In the genomic region with DNA sequence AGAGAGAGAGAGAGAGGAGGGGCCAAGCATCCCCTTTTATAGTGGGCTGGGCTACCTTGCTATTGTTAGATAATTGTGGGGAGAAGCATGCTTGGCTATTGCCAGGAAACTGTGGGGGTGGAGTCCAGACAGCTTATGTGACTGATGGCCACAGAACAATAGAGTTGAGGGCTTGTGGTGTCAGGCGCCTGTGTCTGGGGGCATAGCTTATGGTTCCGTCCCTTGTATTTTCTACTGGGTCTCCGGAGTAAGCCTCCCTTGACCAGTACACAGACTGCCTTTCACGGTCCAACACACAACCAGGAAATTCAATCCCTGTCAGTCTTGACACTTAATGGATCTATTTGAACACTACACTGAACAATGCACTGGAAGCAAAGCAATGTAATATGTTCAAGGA, we compare ENCODE assay signal across 17 mouse cellular contexts.
"Had no signal": no experiment of that assay in that cellular context is flagged by ENCODE, and none has a peak within 500 bp of the region (broad histone marks: within the 10 kb centered on the region; RNA-seq: fewer than 3 reads in every experiment).

No protein-coding gene starts in this region.

- H3K4me2 ChIP-seq: lung, embryonic 15.5 days; midbrain, embryonic 12.5 days; neural tube, embryonic 12.5 days; stomach, embryonic 15.5 days had no signal

- H3K9me3 ChIP-seq: lung, embryonic 15.5 days; midbrain, embryonic 12.5 days; neural tube, embryonic 12.5 days; stomach, embryonic 15.5 days had no signal

- H3K36me3 ChIP-seq: lung, embryonic 15.5 days; midbrain, embryonic 12.5 days; neural tube, embryonic 12.5 days; stomach, embryonic 15.5 days had no signal

- H3K27me3 ChIP-seq: lung, embryonic 15.5 days; megakaryocyte, embryonic 14.5 days; midbrain, embryonic 12.5 days; neural tube, embryonic 12.5 days; stomach, embryonic 15.5 days had no signal

- H3K4me3 ChIP-seq: lung, embryonic 15.5 days; megakaryocyte, embryonic 14.5 days; midbrain, embryonic 12.5 days; neural tube, embryonic 12.5 days; stomach, embryonic 15.5 days had no signal

- DNase-seq: liver, postnatal 0 days; lung, adult 2 months; lung, postnatal 14 days; lung, postnatal 36 days; midbrain, embryonic 14.5 days; right cerebral cortex, postnatal 14 days; thymus, adult 2 months; thymus, postnatal 25 days; thymus, postnatal 4 days had no signal

- H3K27ac ChIP-seq: lung, embryonic 15.5 days; macrophage; midbrain, embryonic 12.5 days; neural tube, embryonic 12.5 days; stomach, embryonic 15.5 days; stomach, postnatal 0 days had no signal

- H3K9ac ChIP-seq: liver, postnatal 0 days; lung, embryonic 15.5 days; midbrain, embryonic 12.5 days; neural tube, embryonic 12.5 days; stomach, embryonic 15.5 days had no signal

- H3K4me1 ChIP-seq: lung, embryonic 15.5 days; megakaryocyte, embryonic 14.5 days; midbrain, embryonic 12.5 days; neural tube, embryonic 12.5 days; stomach, embryonic 15.5 days had no signal

- ATAC-seq: liver, postnatal 0 days; lung, postnatal 0 days had no signal
